Mouse (Mus musculus) CH12.LX (cell line): ENCODE measurements around the gene Evpl. TPM values are rescaled to one million over a fixed set of nuclear protein-coding genes. Genes with fewer than 3 reads are reported as not detected.

Source experiments
- DNase-seq: peaks from one replicate; pipeline ENCODE4 v3.0.0-alpha.2; 2013; ENCODE audit errors: extremely low read depth
- H3K27ac ChIP-seq: 2 replicates; pipeline ENCODE4 v1.5.1; 2012; ENCODE audit warnings: low read depth, mild to moderate bottlenecking, control low read depth, moderate library complexity; ENCODE audit not compliant: insufficient read depth
- H3K27me3 ChIP-seq: replicated peaks from 2 replicates; pipeline ENCODE3; 2012; ENCODE audit warnings: inconsistent platforms
- H3K36me3 ChIP-seq, 2 experiments: replicated peaks in 1 of 2; 2 replicates each; pipeline versions ENCODE3 to v1.6.1; 2012; ENCODE audit warnings: inconsistent platforms in 1 of 2, low read length in 1 of 2, mild to moderate bottlenecking in 1 of 2, mixed read lengths in 1 of 2, moderate library complexity in 1 of 2; ENCODE audit not compliant: control insufficient read depth in 1 of 2, insufficient read depth in 1 of 2
- H3K4me1 ChIP-seq, 2 experiments: 2 replicates each; pipeline ENCODE4 v1.6.1; 2012; ENCODE audit warnings: inconsistent platforms in 1 of 2, moderate library complexity in 1 of 2; ENCODE audit not compliant: insufficient read depth in 2 of 2, control insufficient read depth in 1 of 2
- H3K4me2 ChIP-seq: 2 replicates; pipeline ENCODE4 v1.6.1; 2012; ENCODE audit warnings: low read depth, mild to moderate bottlenecking, control low read depth; ENCODE audit not compliant: poor library complexity, insufficient read depth, severe bottlenecking
- H3K4me3 ChIP-seq, 3 experiments: fragments of 150-350 bp in 1 of 3; sonication (generic) in 1 of 3; replicated peaks in 1 of 3; 2 replicates each; pipeline versions ENCODE3 to v1.5.1; 2011 to 2012; ENCODE audit warnings: low read depth in 2 of 3, low read length in 2 of 3, mild to moderate bottlenecking in 2 of 3, moderate library complexity in 2 of 3, control low read depth in 1 of 3, improper control_type of control experiment in 1 of 3, inconsistent platforms in 1 of 3, mixed read lengths in 1 of 3; ENCODE audit not compliant: poor library complexity in 1 of 3
- H3K79me2 ChIP-seq: replicated peaks from 2 replicates; pipeline ENCODE4 v1.6.1; 2012; ENCODE audit warnings: mild to moderate bottlenecking, moderate library complexity; ENCODE audit not compliant: control insufficient read depth, poor library complexity, insufficient read depth, severe bottlenecking; ENCODE audit errors: extremely low read depth
- H3K9ac ChIP-seq: 2 replicates; pipeline ENCODE4 v1.6.1; 2012; ENCODE audit warnings: low read depth, mild to moderate bottlenecking, control low read depth, moderate library complexity; ENCODE audit not compliant: insufficient read depth
- H3K9me3 ChIP-seq: replicated peaks from 2 replicates; pipeline ENCODE3; 2012; ENCODE audit warnings: low read length, inconsistent platforms, mixed read lengths
- CHD1 ChIP-seq: IDR thresholded peaks from 2 replicates; pipeline ENCODE4 v1.6.1; 2012; ENCODE audit warnings: low read depth, low read length, improper control_type of control experiment, inconsistent platforms
- CHD2 ChIP-seq: IDR thresholded peaks from 2 replicates; pipeline ENCODE4 v1.6.1; 2011; ENCODE audit warnings: low read length, improper control_type of control experiment
- E2F4 ChIP-seq: IDR thresholded peaks from 2 replicates; pipeline ENCODE4 v1.6.1; 2011; ENCODE audit warnings: low read depth, low read length, improper control_type of control experiment; ENCODE audit not compliant: insufficient replicate concordance
- ELF1 ChIP-seq: IDR thresholded peaks from 2 replicates; pipeline ENCODE4 v1.6.1; 2014; ENCODE audit warnings: low read depth, mild to moderate bottlenecking, inconsistent platforms, low read length, improper control_type of control experiment
- EP300 ChIP-seq: IDR thresholded peaks from 2 replicates; pipeline ENCODE4 v1.6.1; 2011; ENCODE audit warnings: low read length, improper control_type of control experiment
- ETS1 ChIP-seq: conservative IDR thresholded peaks from 2 replicates; pipeline ENCODE4 v1.6.1; 2012; ENCODE audit warnings: low read depth, mild to moderate bottlenecking, inconsistent platforms, low read length, improper control_type of control experiment, moderate library complexity
- GABPA ChIP-seq: IDR thresholded peaks from 2 replicates; pipeline ENCODE4 v1.6.1; 2012; ENCODE audit warnings: low read depth, low read length, improper control_type of control experiment, inconsistent platforms; ENCODE audit not compliant: insufficient replicate concordance
- HCFC1 ChIP-seq: IDR thresholded peaks from 2 replicates; pipeline ENCODE4 v1.6.1; 2012; ENCODE audit warnings: low read depth, mild to moderate bottlenecking, inconsistent platforms, low read length, improper control_type of control experiment
- IRF4 ChIP-seq: IDR thresholded peaks from 2 replicates; pipeline ENCODE4 v1.6.1; 2014; ENCODE audit warnings: low read depth, mild to moderate bottlenecking, inconsistent platforms, low read length, improper control_type of control experiment
- JUN ChIP-seq: IDR thresholded peaks from 2 replicates; pipeline ENCODE4 v1.6.1; 2011; ENCODE audit warnings: low read depth, mild to moderate bottlenecking, low read length, improper control_type of control experiment, moderate library complexity; ENCODE audit not compliant: insufficient read depth
- JUND ChIP-seq: conservative IDR thresholded peaks from 2 replicates; pipeline ENCODE4 v1.6.1; 2011; ENCODE audit warnings: low read depth, low read length, improper control_type of control experiment
- KAT2A ChIP-seq: IDR thresholded peaks from 2 replicates; pipeline ENCODE4 v1.6.1; 2012; ENCODE audit warnings: low read length, improper control_type of control experiment, inconsistent platforms; ENCODE audit not compliant: insufficient replicate concordance
- MAZ ChIP-seq: IDR thresholded peaks from 2 replicates; pipeline ENCODE4 v1.6.1; 2012; ENCODE audit warnings: low read depth, mild to moderate bottlenecking, inconsistent platforms, low read length, improper control_type of control experiment, moderate library complexity
- MEF2A ChIP-seq: IDR thresholded peaks from 2 replicates; pipeline ENCODE4 v1.6.1; 2014; ENCODE audit warnings: low read depth, mild to moderate bottlenecking, inconsistent platforms, low read length, improper control_type of control experiment, borderline replicate concordance
- MXI1 ChIP-seq: IDR thresholded peaks from 2 replicates; pipeline ENCODE4 v1.6.1; 2011; ENCODE audit warnings: mild to moderate bottlenecking, low read depth, low read length, improper control_type of control experiment
- NELFE ChIP-seq: IDR thresholded peaks from 2 replicates; pipeline ENCODE4 v1.6.1; 2011; ENCODE audit warnings: low read depth, low read length, improper control_type of control experiment
- NRF1 ChIP-seq: IDR thresholded peaks from 2 replicates; pipeline ENCODE4 v1.6.1; 2014; ENCODE audit warnings: low read depth, mild to moderate bottlenecking, inconsistent platforms, low read length, improper control_type of control experiment, moderate library complexity
- POLR2A ChIP-seq: IDR thresholded peaks from 2 replicates; pipeline ENCODE4 v1.6.1; 2011; ENCODE audit warnings: low read depth, mild to moderate bottlenecking, improper control_type of control experiment, low read length
- POLR2AphosphoS2 ChIP-seq: IDR thresholded peaks from 2 replicates; pipeline ENCODE4 v1.6.1; 2011; ENCODE audit warnings: low read depth, low read length, improper control_type of control experiment
- RAD21 ChIP-seq: IDR thresholded peaks from 2 replicates; pipeline ENCODE4 v1.6.1; 2011; ENCODE audit warnings: low read depth, mild to moderate bottlenecking, low read length, improper control_type of control experiment, moderate library complexity
- RCOR1 ChIP-seq: conservative IDR thresholded peaks from 2 replicates; pipeline ENCODE4 v1.6.1; 2012; ENCODE audit warnings: low read depth, mild to moderate bottlenecking, inconsistent platforms, low read length, improper control_type of control experiment
- SIN3A ChIP-seq: IDR thresholded peaks from 2 replicates; pipeline ENCODE4 v1.6.1; 2012; ENCODE audit warnings: low read length, improper control_type of control experiment, inconsistent platforms
- SMC3 ChIP-seq: IDR thresholded peaks from 2 replicates; pipeline ENCODE4 v1.6.1; 2011; ENCODE audit warnings: low read depth, low read length, improper control_type of control experiment
- UBTF ChIP-seq: IDR thresholded peaks from 2 replicates; pipeline ENCODE4 v1.6.1; 2012; ENCODE audit warnings: low read depth, mild to moderate bottlenecking, inconsistent platforms, low read length, improper control_type of control experiment, moderate library complexity
- USF1 ChIP-seq: IDR thresholded peaks from 2 replicates; pipeline ENCODE4 v1.6.1; 2014; ENCODE audit warnings: low read depth, mild to moderate bottlenecking, inconsistent platforms, low read length, improper control_type of control experiment
- USF2 ChIP-seq: conservative IDR thresholded peaks from 2 replicates; pipeline ENCODE4 v1.6.1; 2011; ENCODE audit warnings: low read depth, low read length, improper control_type of control experiment
- ZMIZ1 ChIP-seq: IDR thresholded peaks from 2 replicates; pipeline ENCODE4 v1.6.1; 2012; ENCODE audit warnings: low read depth, mild to moderate bottlenecking, inconsistent platforms, low read length, improper control_type of control experiment
- ZNF384 ChIP-seq: IDR thresholded peaks from 2 replicates; pipeline ENCODE4 v1.6.1; 2012; ENCODE audit warnings: low read depth, low read length, improper control_type of control experiment, inconsistent platforms
- dilution Hi-C: fragments of 300-500 bp; cut with MboI; formaldehyde crosslinking; loops from 2 replicates; pipeline ENCODE4 v1.14.3; 2020; ENCODE audit warnings: low sequenced_read_pairs; ENCODE audit not compliant: extremely low pct_unique_long_range_greater_than_20kb, extremely low pct_ligation_motif_present
- in situ Hi-C: fragments of 300-500 bp; cut with MboI; formaldehyde crosslinking; loops from 3 replicates; pipeline ENCODE4 v1.14.3; 2019; ENCODE audit warnings: low sequenced_read_pairs, low pct_ligation_motif_present, low pct_unique_long_range_greater_than_20kb, mixed read lengths
- polyA plus RNA-seq: library from polyadenylated mRNA; unstranded; fragments of >175 nt; gene quantifications from 2 replicates; pipeline ENCODE4 v1.2.1, GENCODE M21; 2012; ENCODE audit warnings: low read depth; ENCODE audit not compliant: insufficient read length
- total RNA-seq, 2 experiments: library from RNA; depleted of rRNA; stranded (reverse); fragments of 300-350 nt in 1 of 2; fragments of >200 nt in 1 of 2; gene quantifications; 2 replicates each; pipeline ENCODE4 v1.2.3; 2012 to 2014

The Evpl gene
- total and polyA plus RNA-seq, 3 experiments, result 0.21 to 0.23 TPM; not detected in 1

- Histone ChIP-seq H3K4me3 (no peak overlapping the region), H3K9me3 (no peaks in the 10 kb centered on the region), H3K36me3 (peaks cover 13 to 39% of the 10 kb centered on the region in 2 experiments), H3K27me3 (no peaks in the 10 kb centered on the region), H3K79me2 (peaks cover 9% of the 10 kb centered on the region), H3K27ac (no peak overlapping the region), H3K9ac (no peak overlapping the region), H3K4me2 (no peak overlapping the region), H3K4me1 (peaks cover 2 to 21% of the 10 kb centered on the region in 2 experiments)
- in situ Hi-C loops (no loop called here), dilution Hi-C loops (no loop called here)
- DNase-seq, result no peak
- TF ChIP-seq USF1, result no peak
- TF ChIP-seq POLR2A, result no peak
- no peak for TF ChIP-seq CHD1
- TF ChIP-seq HCFC1, result no peak
- no peak for TF ChIP-seq SIN3A
- TF ChIP-seq POLR2AphosphoS2, result no peak
These were observed 36.7 kb downstream of the Evpl start for GRCm38 (mm10) chr11:116201151-116201550.

- peak within 1 kb of the TSS; percentile 41 for H3K27ac ChIP-seq
- peaks cover 14 to 40% of the 10 kb centered on the region in 2 experiments for H3K4me1 ChIP-seq
- H3K79me2 ChIP-seq, result peaks cover 10% of the 10 kb centered on the region
- no peaks in the 10 kb centered on the region for H3K9me3 ChIP-seq
- H3K36me3 ChIP-seq, result peaks cover 0 to 24% of the 10 kb centered on the region in 2 experiments
- H3K4me2 ChIP-seq, result peak within 1 kb of the TSS; percentile 64
- no peaks in the 10 kb centered on the region for H3K27me3 ChIP-seq
- in situ Hi-C loops (no loop called here), dilution Hi-C loops (no loop called here)
- peak within 1 kb of the TSS; percentile 94 for H3K9ac ChIP-seq
- DNase-seq, result peak; percentile 95
- peak within 1 kb of the TSS; percentile 73 to 89 (median 77) for H3K4me3 ChIP-seq
- peak; percentile 18; the same call in 1 of the 2 replicates for TF ChIP-seq CHD1
- TF ChIP-seq MAZ, result peak; percentile 88
- peak; percentile 12; the same call in 1 of the 2 replicates for TF ChIP-seq MEF2A
- TF ChIP-seq GABPA, result no peak
- 0 out of 2 replicates have a peak, but pooled peaks have one; percentile 12 for TF ChIP-seq KAT2A
- no peak for TF ChIP-seq JUN
- TF ChIP-seq IRF4, result peak; percentile 41; the same call in 1 of the 2 replicates
- TF ChIP-seq EP300, result 0 out of 2 replicates have a peak, but pooled peaks have one; percentile 11
- TF ChIP-seq E2F4, result no peak
- TF ChIP-seq SIN3A, result peak; percentile 48
- TF ChIP-seq POLR2AphosphoS2, result peak; percentile 40; the same call in 1 of the 2 replicates
- peak; percentile 77 for TF ChIP-seq NELFE
- peak; percentile 35; the same call in 1 of the 2 replicates for TF ChIP-seq RCOR1
- no peak; the same call in 1 of the 2 replicates for TF ChIP-seq ZMIZ1
- no peak for TF ChIP-seq UBTF
- TF ChIP-seq USF2, result peak; percentile 84
- no peak; the same call in 1 of the 2 replicates for TF ChIP-seq ZNF384
- no peak for TF ChIP-seq JUND
- peak; percentile 70 for TF ChIP-seq HCFC1
- no peak for TF ChIP-seq RAD21
- TF ChIP-seq ETS1, result no peak
- TF ChIP-seq NRF1, result peak; percentile 92
- peak; percentile 93 for TF ChIP-seq MXI1
- TF ChIP-seq CHD2, result peak; percentile 80; the same call in 1 of the 2 replicates
- TF ChIP-seq POLR2A, result peak; percentile 79
- peak; percentile 81 for TF ChIP-seq ELF1
- TF ChIP-seq SMC3, result no peak
These were observed 39.0 kb downstream of the Evpl start, which contains the start of the genes Ten1 and Acox1 for GRCm38 (mm10) chr11:116198639-116199531. Gene Ten1 (plus strand): TSS chr11:116198855. Gene Acox1 (minus strand): TSS chr11:116199045.
